8 mouse cellular contexts compared by ENCODE assay signal in genomic region chr17:31892750-31893149, GRCm38 (mm10). TPM values are rescaled to one million over a fixed set of nuclear protein-coding genes. Genes with fewer than 3 reads are reported as not detected.
DNase-seq lines count a peak whose midpoint lies in the region; ATAC-seq and TF ChIP-seq lines count a peak whose summit lies in the region.

No protein-coding gene starts in this region.

- peak; percentile 82 for TF ChIP-seq EP300 in lung, postnatal 0 days (IDR thresholded peaks at IDR 0.05)

- no peak overlapping the region for H3K9ac ChIP-seq in midbrain, embryonic 11.5 days (ENCODE audit: low read length)
- H3K9ac ChIP-seq in midbrain, embryonic 15.5 days, result no peak overlapping the region
- H3K9ac ChIP-seq in hindbrain, embryonic 12.5 days, result no peak overlapping the region
- no peak overlapping the region for H3K9ac ChIP-seq in lung, postnatal 0 days (replicated peaks; ENCODE audit: low read depth)

- 0 out of 2 replicates have a peak, but pooled peaks have one; percentile 10 for TF ChIP-seq CTCF in lung, postnatal 0 days (IDR thresholded peaks at IDR 0.05)

- WGBS in midbrain, embryonic 11.5 days, result 54% methylated on average over 10 of the region's 10 CpGs
- WGBS in midbrain, embryonic 15.5 days, result 40% methylated on average over 10 of the region's 10 CpGs
- 36% methylated on average over 10 of the region's 10 CpGs for WGBS in hindbrain, embryonic 12.5 days
- WGBS in lung, postnatal 0 days, result 5% methylated on average over 9 of the region's 10 CpGs

- H3K4me2 ChIP-seq in midbrain, embryonic 11.5 days, result no peak overlapping the region
- no peak overlapping the region for H3K4me2 ChIP-seq in midbrain, embryonic 15.5 days
- 0 out of 2 replicates have a peak overlapping the region, but pooled peaks have one; percentile 2 for H3K4me2 ChIP-seq in hindbrain, embryonic 12.5 days (replicated peaks)
- H3K4me2 ChIP-seq in lung, postnatal 0 days (replicated peaks; ENCODE audit: low read depth, low read length), result no peak overlapping the region

- no peaks in the 10 kb centered on the region for H3K9me3 ChIP-seq in midbrain, embryonic 11.5 days (ENCODE audit: control insufficient read depth, low read length)
- H3K9me3 ChIP-seq in midbrain, embryonic 15.5 days, result no peaks in the 10 kb centered on the region
- H3K9me3 ChIP-seq in hindbrain, embryonic 12.5 days (replicated peaks), result no peaks in the 10 kb centered on the region
- no peaks in the 10 kb centered on the region for H3K9me3 ChIP-seq in lung, postnatal 0 days (ENCODE audit: low read length)

- no peak overlapping the region for H3K4me3 ChIP-seq in midbrain, embryonic 11.5 days (ENCODE audit: low read depth, low read length)
- H3K4me3 ChIP-seq in midbrain, embryonic 15.5 days, result no peak overlapping the region
- no peak overlapping the region for H3K4me3 ChIP-seq in hindbrain, embryonic 12.5 days
- H3K4me3 ChIP-seq in lung, postnatal 0 days (ENCODE audit: low read depth, low read length), result no peak overlapping the region

- no peak for ATAC-seq in midbrain, embryonic 11.5 days (ENCODE audit: low FRiP score)
- ATAC-seq in midbrain, embryonic 15.5 days (replicated peaks), result no peak
- no peak for ATAC-seq in hindbrain, embryonic 12.5 days (ENCODE audit: low FRiP score)
- ATAC-seq in lung, postnatal 0 days, result peak; percentile 46
- ATAC-seq in monocyte, adult 5-6 weeks (replicated peaks; ENCODE audit: insufficient number of reproducible peaks, low FRiP score, low TSS enrichment, poor library complexity, severe bottlenecking), result no peak

- H3K27me3 ChIP-seq in midbrain, embryonic 11.5 days (ENCODE audit: control insufficient read depth, insufficient read depth, low read length), result no peaks in the 10 kb centered on the region
- H3K27me3 ChIP-seq in midbrain, embryonic 15.5 days (replicated peaks), result no peaks in the 10 kb centered on the region
- H3K27me3 ChIP-seq in hindbrain, embryonic 12.5 days, result no peaks in the 10 kb centered on the region
- H3K27me3 ChIP-seq in lung, postnatal 0 days (replicated peaks; ENCODE audit: insufficient read depth, low read length), result no peaks in the 10 kb centered on the region

- peak; percentile 75 for DNase-seq in midbrain, embryonic 11.5 days (ENCODE audit: low spot score, missing footprints)
- DNase-seq in gastrocnemius, adult 18-20 months (ENCODE audit: low spot score), result peak; percentile 92
- DNase-seq in layer of hippocampus, adult 9-11 months, result peak; percentile 73
- DNase-seq in lung, postnatal 0 days (ENCODE audit: low spot score), result peak; percentile 95
- DNase-seq in right cerebral cortex, postnatal 25 days, result peak; percentile 74

- no peaks in the 10 kb centered on the region for H3K4me1 ChIP-seq in midbrain, embryonic 11.5 days (ENCODE audit: control insufficient read depth, insufficient read depth, low read length)
- 0 out of 2 replicates have a peak, but pooled peaks cover 4% of the 10 kb centered on the region for H3K4me1 ChIP-seq in midbrain, embryonic 15.5 days
- peaks cover 20% of the 10 kb centered on the region for H3K4me1 ChIP-seq in hindbrain, embryonic 12.5 days
- H3K4me1 ChIP-seq in lung, postnatal 0 days (ENCODE audit: insufficient read depth, low read depth, low read length), result peaks cover 37% of the 10 kb centered on the region

- H3K27ac ChIP-seq in midbrain, embryonic 11.5 days (ENCODE audit: low read depth, low read length), result no peak overlapping the region
- no peak overlapping the region for H3K27ac ChIP-seq in midbrain, embryonic 15.5 days
- peak overlapping the region; percentile 62 for H3K27ac ChIP-seq in hindbrain, embryonic 12.5 days
- peak overlapping the region; percentile 77 for H3K27ac ChIP-seq in lung, postnatal 0 days (ENCODE audit: low read length)

- H3K36me3 ChIP-seq in midbrain, embryonic 11.5 days (ENCODE audit: control insufficient read depth, insufficient read depth, low read length), result no peaks in the 10 kb centered on the region
- H3K36me3 ChIP-seq in midbrain, embryonic 15.5 days (replicated peaks), result no peaks in the 10 kb centered on the region
- no peaks in the 10 kb centered on the region for H3K36me3 ChIP-seq in hindbrain, embryonic 12.5 days
- H3K36me3 ChIP-seq in lung, postnatal 0 days (ENCODE audit: insufficient read depth, low read length), result no peaks in the 10 kb centered on the region

RNA-seq across cellular contexts. Expression of gene Sik1, which starts 37.1 kb away (rescaled TPM):
- polyA plus RNA-seq in midbrain, embryonic 11.5 days (2014; fragmentation: Nextera tagmentation; extraction: Ambion mirVana), result 8.9 and 14.0 TPM in 2 replicates
- 22.9 and 25.5 TPM in 2 replicates for polyA plus RNA-seq in midbrain, embryonic 15.5 days (2015; fragmentation: Nextera tagmentation; extraction: Ambion mirVana)
- 10 to 100 TPM; 23.5 to 27.8 TPM for total RNA-seq in gastrocnemius, adult 18-20 months (2021)
- 16.5 and 18.9 TPM in 2 replicates for polyA plus RNA-seq in hindbrain, embryonic 12.5 days (2016; fragmentation: Nextera tagmentation; extraction: Ambion mirVana)
- 29.5 and 35.9 TPM in 2 replicates for polyA plus RNA-seq in lung, postnatal 0 days (2015; fragmentation: Nextera tagmentation; extraction: Ambion mirVana)
- total RNA-seq in monocyte, adult 5-6 weeks (2017), result 146 to 224 TPM (median 193 TPM) in 3 replicates

Comparison
In these comparisons a context has a peak if more than half of its experiments do, and no peak if none do; other contexts are left out.
1. H3K27ac ChIP-seq: peak in hindbrain, embryonic 12.5 days (single experiment) and lung, postnatal 0 days (single experiment); none in midbrain, embryonic 11.5 days (single experiment) and midbrain, embryonic 15.5 days (single experiment).
2. Peak in every context shown above with its lines, with median percentiles within 50 percentile points of each other: DNase-seq.